Mouse (Mus musculus): ENCODE data around the gene Zranb1.

Zranb1 gene

DNA sequence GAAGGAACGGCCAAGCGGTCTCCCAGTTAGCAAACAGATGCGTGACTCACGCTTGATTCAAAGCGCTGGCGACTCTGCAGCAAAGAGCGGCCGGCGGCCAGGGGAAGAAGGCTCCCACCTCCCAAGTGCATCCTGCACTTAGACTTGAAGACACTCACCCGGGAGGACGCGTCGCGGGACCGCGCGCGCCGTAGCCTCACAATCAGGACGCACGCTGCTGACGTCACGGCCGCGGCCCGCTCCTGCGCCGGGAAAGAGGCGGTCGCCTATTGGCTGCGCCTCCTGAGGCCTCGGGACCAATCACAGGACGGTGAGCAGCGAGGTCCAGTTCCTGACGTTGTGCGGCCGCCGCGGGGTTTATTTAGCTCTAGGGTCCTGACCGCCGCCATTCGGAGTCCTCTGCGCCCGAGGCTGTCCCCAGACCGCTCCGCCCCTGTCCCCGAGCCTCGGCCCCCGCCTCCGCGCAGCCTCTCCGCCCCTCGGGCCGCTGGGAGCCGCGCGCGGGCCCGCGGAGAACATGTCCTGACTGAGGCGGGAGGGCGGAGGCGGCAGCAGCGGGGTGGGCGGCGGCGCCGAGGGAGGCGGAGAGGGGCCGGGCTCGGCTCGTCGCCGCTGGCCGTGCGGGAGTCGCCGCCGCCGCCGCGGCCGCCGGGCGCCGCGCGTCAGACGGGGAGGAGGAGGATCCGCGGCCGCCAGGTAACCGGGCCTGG lies at the start of gene Zranb1:
TSS of gene Zranb1 (plus strand) at position 293 of the 710 bp plus-strand sequence.
- in situ Hi-C loops (cut with MboI; ENCODE audit: unreplicated experiment in 2 of 2), result loop anchor here (5.0 to 10.0 kb wide), 3 partner anchors 36 to 66 kb away; no protein-coding TSS in a partner anchor

DNA sequence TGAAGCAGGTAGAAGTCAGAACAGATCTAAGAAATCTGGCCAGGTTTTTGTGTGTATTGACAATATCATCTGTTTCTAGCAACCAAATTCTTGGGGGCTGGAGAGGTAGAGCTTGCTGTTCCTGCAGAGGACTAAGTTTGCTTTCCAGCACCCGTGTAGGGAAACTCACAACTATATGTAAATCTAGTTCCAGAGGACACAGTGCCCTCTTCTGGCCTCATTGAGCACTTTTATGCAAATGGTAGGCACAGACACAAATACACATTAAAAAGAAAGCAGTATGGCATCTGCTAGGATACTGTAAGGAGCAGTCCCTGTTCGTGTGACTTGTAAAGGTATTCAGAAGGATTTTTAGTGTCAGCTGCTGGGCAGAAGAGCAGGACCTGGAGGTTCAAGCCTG lies 48.6 kb upstream of the Zranb1 start:
- in situ Hi-C loops (cut with MboI; ENCODE audit: unreplicated experiment in 2 of 2), result loop anchor here (10.0 to 25.0 kb wide), 3 partner anchors 68 to 1320 kb away; partner anchors contain the start of genes Bub3 (in 1 of the 2) and Fam53b (in 1 of the 2)

DNA sequence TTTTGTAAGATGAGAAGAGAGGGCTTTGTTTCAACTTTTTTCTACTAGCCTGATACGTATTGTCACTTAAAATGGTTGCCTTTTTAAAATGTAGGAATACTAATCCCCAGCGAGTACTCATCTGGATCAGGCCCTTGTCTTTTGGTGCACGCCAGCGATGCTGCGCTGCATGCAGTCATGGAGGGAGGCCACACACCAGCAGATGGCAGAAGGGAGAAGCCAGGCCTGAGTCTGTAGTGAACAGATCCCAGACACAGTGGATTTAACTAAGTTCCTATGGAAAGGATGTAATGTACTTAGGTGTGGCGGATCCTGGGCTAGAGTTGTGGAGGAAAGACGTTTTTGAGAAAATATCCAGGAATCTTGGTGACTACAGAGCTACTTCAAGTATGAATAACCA lies 46.9 kb upstream of the Zranb1 start:
- in situ Hi-C loops (cut with MboI; ENCODE audit: unreplicated experiment in 2 of 2), result loop anchor here (10.0 to 25.0 kb wide), 3 partner anchors 69 to 1322 kb away; partner anchors contain the start of genes Bub3 (in 1 of the 2) and Fam53b (in 1 of the 2)

DNA sequence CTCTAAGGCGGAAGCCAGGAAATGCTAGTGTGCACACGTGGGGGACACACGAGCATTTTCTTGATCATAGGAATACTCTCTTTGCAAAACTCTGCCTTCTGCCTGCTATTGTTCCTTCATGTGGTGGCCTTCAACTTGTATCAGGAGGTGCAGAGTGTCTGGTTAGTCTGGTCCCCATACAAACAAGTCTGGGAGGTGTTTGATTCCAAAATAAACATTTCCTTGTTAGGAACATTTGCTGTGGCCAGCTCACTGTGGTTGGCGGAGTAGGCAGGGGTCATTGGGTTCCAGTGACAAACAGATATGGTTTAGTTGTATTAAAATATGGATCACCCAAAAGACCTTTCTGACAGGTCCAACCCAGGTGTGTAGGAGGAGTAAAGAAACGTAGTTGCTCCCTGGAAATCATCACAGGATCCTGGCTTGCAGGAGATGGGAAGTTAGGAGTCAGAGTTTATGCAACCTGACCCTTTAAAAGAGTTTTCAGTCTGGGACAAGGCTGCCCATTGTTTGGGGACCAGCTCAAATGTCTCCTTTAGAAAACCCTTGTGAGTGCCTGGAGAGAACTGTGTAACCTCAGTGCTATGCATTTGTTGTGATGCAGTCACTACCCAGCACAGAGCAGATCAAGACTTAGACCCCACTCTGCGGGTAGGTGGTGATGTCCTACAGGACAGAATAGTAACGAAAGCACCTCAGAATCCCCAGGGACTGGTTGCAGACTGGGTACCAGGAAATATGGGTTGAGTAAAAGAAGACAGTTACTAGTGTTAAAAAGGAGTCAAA lies 43.7 kb upstream of the Zranb1 start:
- in situ Hi-C loops (cut with MboI; ENCODE audit: unreplicated experiment in 2 of 2), result loop anchor here (5.0 to 25.0 kb wide), 5 partner anchors 72 to 1325 kb away; partner anchors contain the start of genes Bub3 (in 1 of the 2) and Fam53b (in 1 of the 2)

DNA sequence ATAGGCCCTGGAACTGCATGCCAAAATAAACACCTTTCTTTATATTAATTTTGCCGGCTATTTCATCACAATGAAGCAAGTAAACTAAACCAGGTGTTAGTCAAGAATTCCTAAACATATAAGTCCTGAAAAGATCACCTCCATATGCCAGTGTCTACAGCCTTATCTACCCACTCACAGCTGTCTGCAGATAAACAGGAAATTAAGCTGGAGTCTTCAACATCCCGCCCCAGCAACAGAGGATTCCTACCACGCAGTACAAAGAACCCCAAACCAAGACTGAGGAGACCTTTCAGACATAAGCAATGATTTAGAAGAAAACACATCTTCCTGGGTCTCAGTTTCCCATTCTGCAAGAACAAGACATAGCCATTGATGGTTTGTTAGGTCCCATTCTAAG lies 42.9 kb upstream of the Zranb1 start:
- in situ Hi-C loops (cut with MboI; ENCODE audit: unreplicated experiment in 2 of 2), result loop anchor here (5.0 to 25.0 kb wide), 5 partner anchors 73 to 1326 kb away; partner anchors contain the start of genes Bub3 (in 1 of the 2) and Fam53b (in 1 of the 2)

DNA sequence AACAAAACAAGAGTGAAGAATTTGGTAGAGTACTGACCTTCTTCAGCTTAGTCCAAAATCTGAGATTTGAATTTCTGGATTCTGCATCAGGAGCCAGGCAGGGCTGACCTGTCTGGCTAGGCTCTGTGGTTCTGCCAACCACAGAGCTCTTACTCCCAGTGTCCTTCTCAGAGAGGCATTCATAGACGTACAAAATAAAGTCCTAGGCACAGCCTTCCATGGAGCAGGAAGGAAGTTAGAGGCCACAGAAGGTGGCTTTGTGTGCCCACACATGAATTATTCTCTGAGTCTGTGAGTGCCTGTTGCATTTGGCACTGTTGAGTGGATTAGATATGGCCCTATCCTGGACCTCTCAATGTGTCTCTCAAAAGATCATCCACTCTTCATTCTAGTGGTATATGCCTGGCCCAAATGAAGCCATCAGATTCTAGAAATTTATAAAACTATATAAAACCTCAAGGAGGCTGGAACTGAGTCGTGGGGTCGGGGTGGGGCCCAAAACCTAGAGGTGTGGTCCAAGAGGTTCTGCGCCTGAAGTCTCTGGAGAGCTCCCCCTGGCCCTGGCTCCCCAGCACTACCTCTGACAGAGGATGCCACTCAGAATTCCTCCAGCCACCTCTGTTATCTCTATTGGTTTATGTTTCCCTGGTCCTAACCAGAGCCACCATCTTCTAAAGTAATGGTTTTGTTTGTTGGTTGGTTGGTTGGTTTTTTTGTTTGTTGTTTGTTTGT lies 42.3 kb upstream of the Zranb1 start:
- in situ Hi-C loops (cut with MboI; ENCODE audit: unreplicated experiment in 2 of 2), result loop anchor here (5.0 to 25.0 kb wide), 5 partner anchors 74 to 1326 kb away; partner anchors contain the start of genes Bub3 (in 1 of the 2) and Fam53b (in 1 of the 2)

DNA sequence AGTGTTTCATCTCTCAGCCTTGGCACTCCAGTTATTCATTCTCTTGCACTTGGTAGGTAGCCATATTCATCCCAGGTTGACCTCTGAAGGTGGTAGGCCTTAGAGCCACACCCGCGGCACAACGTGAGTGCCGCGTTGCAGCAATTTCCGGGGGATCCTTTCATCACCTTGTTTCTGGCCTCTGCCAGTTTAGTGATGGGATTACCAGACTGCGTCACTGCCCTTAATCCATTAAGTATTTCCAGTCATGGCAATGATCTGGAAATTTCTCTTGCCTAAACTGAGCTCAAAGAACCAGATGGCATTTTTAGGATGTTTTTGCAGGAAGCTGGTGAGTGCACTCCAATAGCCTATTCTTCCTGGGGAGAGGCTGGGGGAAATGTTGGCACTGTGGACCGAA lies 41.3 kb upstream of the Zranb1 start:
- in situ Hi-C loops (cut with MboI; ENCODE audit: unreplicated experiment in 2 of 2), result loop anchor here (5.0 to 25.0 kb wide), 7 partner anchors 75 to 1327 kb away; partner anchors contain the start of genes Bub3 (in 1 of the 2) and Fam53b (in 1 of the 2)

DNA sequence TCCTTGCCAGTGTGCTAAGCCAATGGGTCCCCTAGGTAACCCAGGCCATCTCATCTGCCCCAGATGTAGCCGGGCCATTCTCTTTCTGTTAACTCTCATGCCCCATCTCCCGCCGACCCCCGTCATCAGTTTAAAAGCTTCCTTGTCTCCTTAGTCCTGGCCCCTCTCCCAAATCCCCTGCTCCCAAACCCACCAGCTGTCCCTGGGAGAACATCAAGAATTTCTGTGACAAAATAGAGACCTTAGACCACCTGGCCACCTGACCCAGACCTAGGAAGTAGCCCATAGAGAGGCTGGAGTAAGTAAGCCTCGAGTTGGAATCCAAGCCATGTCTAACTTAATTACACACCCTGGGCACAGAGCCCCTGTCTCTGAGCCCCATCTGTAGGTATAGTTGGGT lies 40.7 kb upstream of the Zranb1 start:
- in situ Hi-C loops (cut with MboI; ENCODE audit: unreplicated experiment in 2 of 2), result loop anchor here (10.0 to 25.0 kb wide), 3 partner anchors 325 to 1328 kb away; partner anchors contain the start of gene Bub3 (in 1 of the 2)

DNA sequence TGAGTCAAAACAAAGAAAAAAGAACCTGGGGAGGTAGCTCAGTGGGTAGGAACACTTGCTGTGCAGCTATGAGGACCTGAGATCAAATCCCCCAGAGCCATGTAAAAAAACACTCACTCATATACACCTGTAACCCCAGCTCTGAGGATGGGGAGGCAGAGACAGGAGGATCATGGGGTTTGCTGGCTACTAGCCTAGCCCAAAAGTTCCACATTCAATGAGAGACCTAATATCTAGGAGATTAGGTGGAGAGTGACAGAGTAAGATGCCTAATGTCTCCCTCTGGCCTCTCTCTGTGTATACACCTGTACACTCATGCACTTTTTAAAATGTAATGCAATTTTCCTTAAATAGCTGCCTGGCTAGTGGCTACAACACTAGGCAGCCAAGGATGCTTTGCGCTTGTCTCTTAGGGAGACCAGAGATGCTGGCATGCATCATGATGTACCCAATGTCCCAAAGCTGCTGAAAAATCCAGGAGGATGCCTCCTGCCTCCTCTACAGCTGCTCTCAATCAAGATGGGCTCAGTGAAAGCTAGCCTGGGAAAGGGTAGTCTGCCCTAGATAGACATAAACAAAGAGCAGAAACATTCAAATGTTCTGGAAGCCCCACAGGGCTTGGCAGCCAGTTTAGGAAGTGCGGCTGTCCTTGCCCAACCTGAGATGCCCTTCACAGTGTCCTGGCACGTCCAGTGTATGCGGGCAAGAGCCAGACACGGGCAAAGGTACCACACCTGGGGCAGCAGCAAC lies 39.2 kb upstream of the Zranb1 start:
- in situ Hi-C loops (cut with MboI; ENCODE audit: unreplicated experiment in 2 of 2), result loop anchor here (10.0 to 25.0 kb wide), 3 partner anchors 327 to 1329 kb away; partner anchors contain the start of gene Bub3 (in 1 of the 2)

DNA sequence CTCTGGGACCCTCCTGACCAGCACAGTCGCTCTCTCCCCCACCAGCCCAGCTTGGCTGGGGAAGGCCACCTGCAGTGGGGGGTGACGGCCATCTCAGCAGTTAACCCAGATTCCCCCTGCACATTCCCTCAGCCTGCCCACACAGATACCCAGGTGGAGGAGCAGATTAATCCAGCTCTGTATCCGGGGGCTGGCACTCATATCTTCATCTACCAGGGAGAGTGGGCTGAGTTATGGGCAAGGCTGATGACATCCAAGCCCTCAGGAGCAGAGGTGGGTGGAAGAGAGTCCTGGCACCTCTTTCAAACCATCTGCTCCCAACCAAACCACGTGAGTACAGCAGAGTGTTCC lies 38.7 kb upstream of the Zranb1 start:
- in situ Hi-C loops (cut with MboI; ENCODE audit: unreplicated experiment in 2 of 2), result loop anchor here (10.0 to 25.0 kb wide), 3 partner anchors 327 to 1330 kb away; partner anchors contain the start of gene Bub3 (in 1 of the 2)

DNA sequence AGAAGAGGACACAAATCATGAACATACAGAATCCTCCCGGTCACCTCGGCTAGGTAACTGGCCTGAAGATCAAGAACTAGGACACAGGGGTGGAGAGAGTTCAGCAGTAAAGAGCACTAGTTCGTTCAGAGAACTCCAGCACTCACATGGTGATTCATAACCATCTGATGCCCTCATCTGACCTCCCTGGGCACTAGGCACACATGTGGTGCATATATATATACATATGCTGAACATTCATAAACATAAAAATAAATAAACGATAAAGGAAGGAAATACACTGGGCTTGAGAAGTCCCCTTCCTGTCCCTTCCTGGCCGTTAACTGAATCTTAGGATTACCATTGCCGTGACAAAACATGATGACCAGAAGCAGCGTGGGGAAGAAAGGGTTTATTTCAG lies 38.1 kb upstream of the Zranb1 start:
- in situ Hi-C loops (cut with MboI; ENCODE audit: unreplicated experiment in 2 of 2), result loop anchor here (10.0 to 25.0 kb wide), 3 partner anchors 328 to 1331 kb away; partner anchors contain the start of gene Bub3 (in 1 of the 2)

DNA sequence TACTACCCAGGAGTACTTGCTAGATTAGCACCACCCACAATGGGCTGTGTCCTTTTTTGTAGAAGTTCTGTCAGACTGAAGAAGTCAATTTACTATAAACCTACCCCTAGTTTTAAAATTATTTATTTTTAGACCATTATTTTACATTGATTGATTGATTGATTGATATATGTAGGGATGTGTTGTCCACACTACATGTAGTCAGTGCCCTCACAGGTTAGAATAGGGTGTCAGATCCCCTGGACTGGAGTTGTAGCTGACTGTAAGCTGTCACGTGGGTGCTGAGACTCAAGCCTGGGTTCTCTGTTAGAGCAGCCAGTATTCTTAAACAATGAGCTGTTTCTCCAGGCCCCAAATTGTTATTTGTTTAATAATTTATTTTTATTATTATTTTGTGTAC lies 37.6 kb upstream of the Zranb1 start:
- in situ Hi-C loops (cut with MboI; ENCODE audit: unreplicated experiment in 2 of 2), result loop anchor here (10.0 to 25.0 kb wide), 3 partner anchors 329 to 1331 kb away; partner anchors contain the start of gene Bub3 (in 1 of the 2)

DNA sequence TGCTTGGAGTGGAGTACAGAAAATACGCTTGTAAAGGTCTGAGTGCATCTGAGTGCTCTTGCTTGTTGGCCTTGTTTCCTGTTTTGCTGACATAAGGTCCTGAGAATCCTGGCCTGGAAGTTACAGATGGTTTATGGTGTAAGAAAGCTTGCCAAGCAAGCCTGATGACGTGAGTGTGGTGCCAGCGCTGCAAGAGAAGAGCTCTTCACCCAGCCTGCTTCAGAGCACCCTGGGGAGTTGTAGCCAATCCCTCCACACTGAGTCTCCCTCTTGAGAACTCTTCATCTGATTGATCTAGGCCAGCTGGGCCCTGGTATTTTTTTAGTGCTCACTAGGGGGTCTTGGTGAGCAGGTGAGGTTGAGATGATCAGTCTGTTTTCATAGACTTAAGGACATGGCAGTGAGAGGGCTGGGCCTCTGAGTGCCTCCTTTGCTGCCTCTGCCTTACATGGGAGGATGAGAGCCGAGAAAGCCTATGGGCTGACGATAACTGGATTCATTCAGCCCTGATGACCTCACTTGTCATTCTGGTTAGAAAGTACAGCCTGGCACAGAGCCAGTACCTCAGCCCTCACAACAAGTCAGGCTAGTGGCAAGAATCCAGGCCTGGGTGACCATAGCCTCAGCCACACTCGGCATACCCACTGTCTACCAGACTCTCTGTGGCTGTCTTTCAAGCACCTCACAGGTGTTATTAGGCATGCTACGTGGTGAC lies 35.9 kb upstream of the Zranb1 start:
- in situ Hi-C loops (cut with MboI; ENCODE audit: unreplicated experiment in 2 of 2), result loop anchor here (5.0 to 25.0 kb wide), 4 partner anchors 243 to 1333 kb away; partner anchors contain the start of gene Bub3 (in 1 of the 2)

DNA sequence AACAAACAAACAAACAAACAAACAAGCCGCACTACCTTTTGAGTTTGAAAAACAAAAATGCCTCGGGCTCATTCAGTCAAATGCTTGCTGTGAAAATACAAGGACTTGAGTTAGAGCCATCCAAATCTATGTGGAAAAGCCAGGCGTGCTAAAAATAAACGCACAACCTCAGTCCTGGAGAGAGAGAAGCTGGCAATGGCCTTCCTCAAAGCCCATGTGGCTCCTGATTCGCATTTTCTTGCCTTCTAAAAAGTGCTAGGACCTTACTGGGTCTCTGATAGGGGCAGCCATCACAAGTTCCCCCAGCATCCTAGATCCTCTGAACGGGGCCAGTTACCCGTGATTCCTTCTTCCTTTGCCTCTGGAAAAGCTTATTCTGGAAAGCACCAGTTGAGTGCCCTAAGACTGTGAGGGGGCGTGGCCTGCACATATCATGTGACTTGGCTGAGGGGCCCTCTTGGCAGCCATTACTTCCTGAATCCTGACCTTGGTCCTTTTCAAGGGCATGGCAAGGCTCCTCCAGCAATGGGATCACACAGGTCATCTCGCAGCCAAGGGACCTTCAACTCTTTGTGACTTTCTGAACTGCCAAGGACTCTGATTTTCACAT lies 34.6 kb upstream of the Zranb1 start:
- in situ Hi-C loops (cut with MboI; ENCODE audit: unreplicated experiment in 2 of 2), result loop anchor here (5.0 to 25.0 kb wide), 4 partner anchors 244 to 1334 kb away; partner anchors contain the start of gene Bub3 (in 1 of the 2)

DNA sequence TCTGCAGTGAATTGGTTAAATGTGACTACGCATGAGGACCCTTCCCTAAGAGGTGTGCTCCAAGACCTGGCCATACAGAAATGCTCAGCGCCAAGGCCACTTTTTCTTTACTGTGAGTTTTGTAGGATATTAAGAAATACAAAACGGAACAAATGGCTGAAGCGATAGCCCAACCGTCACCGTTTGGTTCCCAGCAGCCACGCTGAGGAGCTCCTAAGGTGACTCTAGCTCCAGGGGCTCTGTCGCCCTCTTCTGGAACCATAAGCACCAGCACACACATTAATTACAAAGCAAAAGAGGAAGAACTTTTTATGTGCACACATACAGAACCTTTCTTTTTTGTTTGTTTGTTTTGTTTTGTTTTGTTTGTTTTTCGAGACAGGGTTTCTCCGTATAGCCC lies 33.7 kb upstream of the Zranb1 start:
- in situ Hi-C loops (cut with MboI; ENCODE audit: unreplicated experiment in 2 of 2), result loop anchor here (5.0 to 25.0 kb wide), 4 partner anchors 245 to 1335 kb away; partner anchors contain the start of gene Bub3 (in 1 of the 2)

DNA sequence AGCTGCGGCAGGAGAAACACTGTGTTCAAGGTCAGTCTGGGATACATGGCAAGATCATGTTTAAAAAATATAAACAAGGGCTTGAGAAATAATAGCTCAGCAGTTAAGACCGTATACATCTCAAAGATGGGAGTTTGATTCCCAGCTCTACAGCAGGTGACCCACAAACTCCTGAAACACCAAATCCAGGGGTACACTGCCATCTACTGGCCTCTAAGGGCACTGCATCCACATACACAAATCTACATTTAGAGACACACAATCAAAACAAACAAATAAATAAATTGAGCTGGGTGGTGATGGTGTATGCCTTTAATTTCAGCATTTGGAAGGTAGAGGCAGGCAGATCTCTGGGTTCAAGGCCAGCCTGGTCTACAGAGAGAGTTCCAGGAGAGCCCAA lies 32.7 kb upstream of the Zranb1 start:
- in situ Hi-C loops (cut with MboI; ENCODE audit: unreplicated experiment in 2 of 2), result loop anchor here (5.0 to 25.0 kb wide), 4 partner anchors 246 to 1336 kb away; partner anchors contain the start of gene Bub3 (in 1 of the 2)

DNA sequence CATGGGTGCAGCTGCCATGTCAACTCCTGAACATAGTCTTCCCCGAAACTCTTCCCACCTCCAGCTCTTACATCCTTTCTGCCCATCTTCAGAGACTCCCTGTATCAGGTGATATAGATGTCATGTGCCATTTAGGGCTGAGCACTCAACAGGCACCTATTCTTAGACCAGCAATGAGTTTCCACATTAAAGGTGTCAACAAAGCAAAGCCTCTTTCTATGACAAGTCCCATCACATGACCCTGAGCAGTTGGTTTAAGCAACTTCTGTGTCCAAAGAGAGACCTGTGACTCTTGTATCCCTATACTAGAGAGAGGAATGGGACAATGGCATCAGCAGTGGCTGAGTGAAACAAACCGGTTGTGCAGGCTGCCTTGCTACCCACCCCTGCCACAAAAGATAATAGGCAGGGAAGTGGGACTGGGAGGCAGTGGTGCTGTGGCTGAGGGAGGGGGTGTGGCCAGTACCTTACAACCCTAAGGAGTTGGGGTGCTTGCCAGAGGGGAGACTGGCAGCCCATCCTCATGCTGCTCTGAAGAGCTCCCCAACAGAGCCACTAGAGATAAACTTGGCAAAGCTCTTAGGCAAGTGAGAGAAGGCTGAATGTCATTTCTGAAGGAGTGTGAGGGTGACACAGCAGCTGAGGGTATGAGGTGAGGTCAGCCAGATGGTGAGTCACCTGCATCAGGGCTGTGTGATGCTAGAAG lies 30.0 kb upstream of the Zranb1 start:
- in situ Hi-C loops (cut with MboI; ENCODE audit: unreplicated experiment in 2 of 2), result loop anchor here (10.0 to 25.0 kb wide), 3 partner anchors 426 to 1014 kb away; no protein-coding TSS in a partner anchor
